Mouse (Mus musculus) embryonic facial prominence, embryonic 14.5 days (tissue): ENCODE data around the gene Cdc42bpa. TPM values are rescaled to one million over a fixed set of nuclear protein-coding genes. Genes with fewer than 3 reads are reported as not detected.

ENCODE experiments used
- ATAC-seq: fragments of 200-750 bp; cut with Nextera tagmentation; 2 replicates; pipeline ENCODE4 v1.8.0; 2017; ENCODE audit warnings: low read depth, moderate number of reproducible peaks, moderate TSS enrichment
- DNase-seq: peaks from one replicate; pipeline ENCODE4 v3.0.0-alpha.2; 2015; ENCODE audit warnings: low spot score
- H3K27ac ChIP-seq: fragments of 300-500 bp; sonication (generic); replicated peaks from 2 replicates; pipeline ENCODE4 v1.5.1; 2014; ENCODE audit warnings: low read depth, mild to moderate bottlenecking, low read length, moderate library complexity
- H3K27me3 ChIP-seq: fragments of 300-500 bp; sonication (generic); replicated peaks from 2 replicates; pipeline ENCODE4 v1.6.1; 2014; ENCODE audit warnings: low read length; ENCODE audit not compliant: control insufficient read depth, insufficient read depth
- H3K36me3 ChIP-seq: fragments of 300-500 bp; sonication (generic); 2 replicates; pipeline ENCODE4 v1.6.1; 2014; ENCODE audit warnings: low read length, mixed read lengths; ENCODE audit not compliant: control insufficient read depth, insufficient read depth
- H3K4me1 ChIP-seq: fragments of 300-500 bp; sonication (generic); 2 replicates; pipeline ENCODE4 v1.6.1; 2014; ENCODE audit warnings: antibody characterized with exemption, low read length; ENCODE audit not compliant: control insufficient read depth, insufficient read depth
- H3K4me2 ChIP-seq: fragments of 300-500 bp; sonication (generic); 2 replicates; pipeline ENCODE4 v1.6.1; 2014; ENCODE audit warnings: low read depth, mild to moderate bottlenecking, low read length, moderate library complexity, mixed read lengths
- H3K4me3 ChIP-seq: fragments of 300-500 bp; sonication (generic); 2 replicates; pipeline ENCODE4 v1.5.1; 2014; ENCODE audit warnings: low read depth, mild to moderate bottlenecking, low read length
- H3K9ac ChIP-seq: fragments of 300-500 bp; sonication (generic); 2 replicates; pipeline ENCODE4 v1.6.1; 2014; ENCODE audit warnings: low read depth, mild to moderate bottlenecking, low read length, moderate library complexity, mixed read lengths
- H3K9me3 ChIP-seq: fragments of 300-500 bp; sonication (generic); 2 replicates; pipeline ENCODE4 v1.6.1; 2016; ENCODE audit warnings: low read length; ENCODE audit not compliant: control insufficient read depth
- WGBS: fragments of 180-500 bp; shearing (Covaris S2); extraction: QIAGEN DNeasy Blood & Tissue Kit; methylation state at CpG from one replicate; pipeline ENCODE4 v1.1.7; 2014; 5-methylcytosine and 5-hydroxymethylcytosine counted together
- polyA plus RNA-seq: library from polyadenylated mRNA; unstranded; fragments of >200 nt; fragmentation: Nextera tagmentation; extraction: Ambion mirVana; gene quantifications from 2 replicates; pipeline ENCODE4 v1.2.1, GENCODE M21; 2014

Cdc42bpa gene
- polyA plus RNA-seq, 1 experiment from 2014 or later = 16.3 TPM

DNA sequence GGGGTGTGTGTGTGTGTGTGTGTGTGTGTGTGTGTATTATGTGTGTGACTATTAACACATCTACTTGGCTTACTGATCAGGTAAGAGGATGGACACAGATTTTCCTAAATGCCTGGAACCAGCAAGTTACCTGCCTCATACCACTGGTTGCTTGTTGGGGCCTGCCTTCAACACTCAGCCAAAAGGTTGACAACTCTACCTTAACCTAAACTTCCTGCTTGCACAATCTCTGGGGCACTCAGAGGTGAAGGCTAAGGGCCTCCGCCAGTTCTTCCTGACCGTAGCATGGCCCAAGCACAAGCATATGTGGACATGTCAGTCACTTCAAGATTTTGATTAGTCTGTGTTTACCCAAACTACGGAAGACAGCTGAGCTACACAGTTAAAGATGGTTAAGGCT, 237.7 kb downstream of the Cdc42bpa start:
- Histone ChIP-seq H3K4me3 (no peak overlapping the region), H3K27ac (no peak overlapping the region), H3K27me3 (no peaks in the 10 kb centered on the region), H3K9me3 (no peaks in the 10 kb centered on the region), H3K4me2 (no peak overlapping the region), H3K4me1 (peaks cover 8% of the 10 kb centered on the region; the same call in 1 of the 2 replicates), H3K36me3 (no peaks in the 10 kb centered on the region), H3K9ac (no peak overlapping the region)
- DNase-seq = no peak
- no peak for ATAC-seq
- WGBS = 67% methylated on average over 3 of the region's 3 CpGs

DNA sequence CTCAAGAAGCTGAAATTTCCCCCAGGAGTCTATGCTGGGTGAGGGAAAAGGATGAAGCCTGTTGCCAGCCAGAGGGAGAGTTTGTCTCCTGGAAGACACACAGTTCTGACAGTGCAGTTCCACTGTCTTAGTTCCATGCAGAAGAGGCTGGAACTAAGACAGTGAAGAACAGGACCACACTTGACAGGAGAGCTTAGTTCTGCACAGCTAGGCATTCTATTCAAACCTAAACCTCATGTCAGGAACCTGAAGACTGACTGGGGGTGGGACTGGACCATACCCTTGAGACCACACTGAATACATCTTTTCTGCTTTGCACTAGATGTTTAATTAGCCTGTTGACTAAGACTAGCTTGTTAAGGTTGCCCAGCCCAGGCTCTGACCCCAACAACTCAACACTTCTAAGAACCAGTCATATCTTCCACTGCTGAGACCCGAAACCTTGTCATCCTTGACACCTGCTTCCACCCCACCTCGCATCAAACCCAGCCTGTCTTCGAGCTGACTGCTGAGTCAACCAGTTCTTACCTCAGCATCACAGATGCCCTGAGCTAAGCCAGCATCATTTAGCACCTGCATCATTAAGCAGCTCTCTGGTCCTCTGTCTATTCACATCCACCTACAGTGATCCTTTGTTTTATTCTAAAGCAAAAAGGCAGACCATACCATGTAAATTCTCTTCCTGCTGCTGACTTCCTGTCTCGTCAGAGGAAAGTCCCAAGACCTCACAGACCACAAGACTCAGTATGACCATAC, 238.9 kb downstream of the Cdc42bpa start, which contains the start of gene Coq8a:
Gene Coq8a (minus strand): TSS at position 644 of the 756 bp plus-strand sequence.
- Histone ChIP-seq H3K27me3 (no peaks in the 10 kb centered on the region), H3K4me1 (peaks cover 8% of the 10 kb centered on the region; the same call in 1 of the 2 replicates), H3K9ac (no peak within 1 kb of the TSS), H3K4me2 (no peak within 1 kb of the TSS), H3K27ac (no peak within 1 kb of the TSS), H3K4me3 (no peak within 1 kb of the TSS), H3K9me3 (peaks cover 1% of the 10 kb centered on the region), H3K36me3 (no peaks in the 10 kb centered on the region)
- ATAC-seq (no peak), DNase-seq (no peak)
- WGBS = 49% methylated on average over 4 of the region's 4 CpGs

DNA sequence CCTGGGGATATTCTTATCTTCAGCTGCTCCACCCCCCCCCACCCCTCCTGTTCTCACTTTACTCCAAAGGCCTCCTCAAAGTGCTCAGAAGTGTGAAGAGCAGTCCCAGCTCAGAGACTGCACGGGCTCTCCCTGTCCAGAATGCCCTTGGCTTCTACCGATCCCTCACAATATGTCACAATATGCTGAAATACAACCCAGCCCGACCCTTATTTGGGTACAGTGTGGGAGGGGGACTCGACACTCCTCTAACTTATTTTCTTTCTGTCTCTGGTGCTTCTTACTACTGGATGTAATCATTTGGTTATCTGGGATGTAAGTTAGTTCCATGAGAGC, 239.4 kb downstream of the Cdc42bpa start:
- ATAC-seq (no peak), DNase-seq (no peak)
- Histone ChIP-seq H3K36me3 (no peaks in the 10 kb centered on the region), H3K4me2 (no peak overlapping the region), H3K4me3 (no peak overlapping the region), H3K27ac (no peak overlapping the region), H3K9me3 (peaks cover 6% of the 10 kb centered on the region), H3K4me1 (peaks cover 6% of the 10 kb centered on the region; the same call in 1 of the 2 replicates), H3K9ac (no peak overlapping the region), H3K27me3 (no peaks in the 10 kb centered on the region)
- 57% methylated on average over 4 of the region's 4 CpGs for WGBS

DNA sequence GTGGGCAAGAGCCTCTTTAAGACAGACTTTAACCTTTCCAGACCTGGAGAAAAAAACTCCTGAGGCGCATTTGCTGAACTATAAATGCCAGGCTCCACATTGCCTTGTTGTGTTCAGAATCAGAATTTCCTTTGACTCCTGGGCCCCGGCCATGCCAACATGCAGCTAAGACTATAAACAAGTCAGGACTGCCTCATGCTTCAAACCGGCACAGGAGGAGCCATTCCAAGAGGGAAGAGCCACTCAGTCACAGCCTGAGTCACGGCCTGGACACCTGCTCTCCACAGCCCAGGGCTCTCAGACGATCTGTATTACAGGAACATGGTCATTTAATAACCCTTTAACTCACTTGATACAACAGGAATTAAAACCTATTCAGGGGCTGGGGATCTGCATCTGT, 240.4 kb downstream of the Cdc42bpa start:
- Histone ChIP-seq H3K4me3 (no peak overlapping the region), H3K9me3 (peaks cover 6% of the 10 kb centered on the region), H3K4me2 (no peak overlapping the region), H3K27me3 (no peaks in the 10 kb centered on the region), H3K27ac (no peak overlapping the region), H3K36me3 (no peaks in the 10 kb centered on the region), H3K9ac (no peak overlapping the region), H3K4me1 (no peaks in the 10 kb centered on the region)
- DNase-seq (no peak), ATAC-seq (no peak)
- WGBS = 61% methylated on average over 5 of the region's 5 CpGs

DNA sequence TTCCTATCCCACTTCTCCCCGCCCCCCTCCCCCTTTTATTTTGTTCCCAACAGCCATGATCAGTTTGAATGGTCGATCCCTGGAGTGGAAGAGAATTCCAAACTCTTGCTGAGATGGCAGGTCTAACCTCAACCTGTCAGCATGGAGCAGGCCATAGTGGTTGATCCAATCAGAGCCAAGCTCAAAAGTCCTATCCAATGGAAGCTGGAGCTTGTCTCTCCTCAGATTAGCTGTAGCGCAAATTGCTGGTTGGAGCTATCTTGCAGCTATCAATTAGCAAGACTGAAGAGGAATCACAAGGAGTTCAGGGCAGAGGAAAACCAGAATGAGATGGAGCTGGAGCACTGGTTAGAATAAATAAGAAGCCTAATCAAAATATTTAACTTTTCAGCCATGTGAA, 248.1 kb downstream of the Cdc42bpa start:
- Histone ChIP-seq H3K4me2 (no peak overlapping the region), H3K27me3 (no peaks in the 10 kb centered on the region), H3K4me3 (no peak overlapping the region), H3K36me3 (no peaks in the 10 kb centered on the region), H3K4me1 (no peaks in the 10 kb centered on the region; the same call in 1 of the 2 replicates), H3K9ac (no peak overlapping the region), H3K9me3 (peaks cover 6% of the 10 kb centered on the region), H3K27ac (no peak overlapping the region)
- 76% methylated on average over 3 of the region's 3 CpGs for WGBS
- no peak for ATAC-seq
- DNase-seq = no peak

DNA sequence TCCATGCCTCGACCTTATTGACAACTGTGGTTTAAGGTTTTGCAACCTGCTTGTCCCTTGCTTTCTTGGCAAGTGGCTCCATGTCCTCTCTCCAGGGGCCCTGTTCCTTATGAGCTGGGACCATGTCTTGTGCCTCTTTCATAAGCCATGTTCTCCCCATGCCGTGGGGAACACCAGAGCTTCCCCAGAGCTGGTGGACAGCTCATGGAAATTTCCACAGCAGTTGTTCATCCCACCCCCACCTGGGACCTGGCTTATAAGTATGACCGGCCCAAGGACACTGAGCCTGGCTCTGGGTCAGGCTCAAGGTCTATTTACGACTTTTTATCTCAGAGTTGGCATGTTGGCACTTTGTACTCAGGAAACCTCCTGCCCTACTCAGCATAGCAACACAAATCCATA, 249.8 kb downstream of the Cdc42bpa start:
- WGBS = 78% methylated on average over 4 of the region's 4 CpGs
- Histone ChIP-seq H3K4me3 (no peak overlapping the region), H3K27me3 (no peaks in the 10 kb centered on the region), H3K4me1 (no peaks in the 10 kb centered on the region; the same call in 1 of the 2 replicates), H3K9ac (no peak overlapping the region), H3K27ac (no peak overlapping the region), H3K4me2 (no peak overlapping the region), H3K36me3 (no peaks in the 10 kb centered on the region), H3K9me3 (no peaks in the 10 kb centered on the region)
- ATAC-seq (no peak), DNase-seq (no peak)

DNA sequence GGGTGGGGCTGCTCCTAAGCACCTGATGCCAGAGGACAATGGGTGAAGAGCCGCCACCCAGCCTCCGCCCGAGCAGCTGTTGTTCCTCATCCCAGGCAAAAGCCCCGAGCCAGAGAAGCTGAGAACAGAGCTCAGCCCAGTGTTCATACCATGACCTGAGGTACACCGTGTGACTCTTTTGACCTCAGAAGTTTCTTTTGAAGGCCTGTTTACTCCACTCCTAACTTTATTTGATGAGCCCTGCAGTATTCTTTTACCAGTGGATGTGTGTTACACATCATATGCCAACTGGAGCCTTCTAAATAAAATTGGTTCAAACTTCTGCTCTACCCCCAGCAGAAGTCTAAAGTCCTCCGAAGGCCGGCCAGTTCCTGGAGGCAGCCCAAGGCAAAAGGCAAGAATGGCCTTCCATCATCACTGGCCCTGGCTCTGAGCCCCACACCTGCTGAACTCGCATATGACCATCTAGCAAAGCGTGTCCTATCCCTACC, 250.6 kb downstream of the Cdc42bpa start:
- H3K4me1 ChIP-seq = no peaks in the 10 kb centered on the region; the same call in 1 of the 2 replicates
- no peaks in the 10 kb centered on the region for H3K36me3 ChIP-seq
- DNase-seq (no peak), ATAC-seq (no peak)
- H3K4me3 ChIP-seq = no peak overlapping the region
- H3K9ac ChIP-seq = no peak overlapping the region
- 79% methylated on average over 9 of the region's 9 CpGs for WGBS
- no peak overlapping the region for H3K27ac ChIP-seq
- H3K9me3 ChIP-seq = no peaks in the 10 kb centered on the region
- H3K27me3 ChIP-seq = no peaks in the 10 kb centered on the region
- no peak overlapping the region for H3K4me2 ChIP-seq

DNA sequence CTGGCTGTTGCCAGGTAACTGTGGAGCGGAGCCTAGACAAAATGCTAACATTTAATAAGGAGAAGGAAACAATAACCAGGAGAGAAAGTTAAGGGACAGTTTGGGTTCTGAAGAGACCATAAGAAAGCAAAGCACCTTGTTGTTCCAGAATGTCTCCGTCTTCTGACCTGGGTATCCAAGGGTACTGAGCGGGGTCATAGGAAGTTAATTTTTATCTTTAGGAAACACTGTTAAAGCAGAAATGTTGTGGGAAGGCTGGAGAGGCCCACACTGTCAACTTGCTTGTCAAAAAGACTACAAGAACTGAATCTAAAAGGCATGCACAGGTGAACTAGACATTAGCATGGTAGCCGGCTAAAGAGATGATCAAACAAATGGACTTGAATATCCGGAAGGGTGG, 252.6 kb downstream of the Cdc42bpa start:
- no peak overlapping the region for H3K4me2 ChIP-seq
- H3K9me3 ChIP-seq = no peaks in the 10 kb centered on the region
- ATAC-seq (no peak), DNase-seq (no peak)
- WGBS = 89% methylated on average over 5 of the region's 5 CpGs
- H3K9ac ChIP-seq = no peak overlapping the region
- no peaks in the 10 kb centered on the region for H3K36me3 ChIP-seq
- H3K27ac ChIP-seq = no peak overlapping the region
- H3K27me3 ChIP-seq = no peaks in the 10 kb centered on the region
- no peaks in the 10 kb centered on the region; the same call in 1 of the 2 replicates for H3K4me1 ChIP-seq
- no peak overlapping the region for H3K4me3 ChIP-seq

DNA sequence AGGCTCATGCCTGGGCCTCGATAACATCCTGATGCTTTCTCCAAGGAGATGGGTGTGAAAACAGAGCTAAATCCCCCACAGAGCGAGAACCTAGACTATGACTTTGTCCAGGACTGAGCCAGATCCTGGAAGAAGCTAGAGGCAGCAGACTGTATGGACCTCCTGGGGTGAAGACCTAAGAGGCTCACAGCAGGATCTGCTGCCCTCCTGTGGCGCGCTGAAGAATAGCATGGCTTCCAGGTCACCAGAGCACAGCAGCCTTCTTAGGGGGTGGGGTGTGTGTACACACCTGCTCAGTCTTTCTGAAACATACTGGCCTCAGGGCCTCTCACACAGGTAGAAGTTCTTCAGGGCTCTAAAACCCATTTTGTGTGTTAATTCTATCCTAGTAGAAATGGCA, 254.8 kb downstream of the Cdc42bpa start:
- Histone ChIP-seq H3K27ac (no peak overlapping the region), H3K9me3 (no peaks in the 10 kb centered on the region), H3K27me3 (no peaks in the 10 kb centered on the region), H3K36me3 (no peaks in the 10 kb centered on the region), H3K4me2 (no peak overlapping the region), H3K4me3 (no peak overlapping the region), H3K9ac (no peak overlapping the region), H3K4me1 (no peaks in the 10 kb centered on the region; the same call in 1 of the 2 replicates)
- 19% methylated on average over 4 of the region's 4 CpGs for WGBS
- ATAC-seq = peak; percentile 87
- DNase-seq = peak; percentile 77
